Mouse (Mus musculus): ENCODE data around the gene Retsat.

DNA sequence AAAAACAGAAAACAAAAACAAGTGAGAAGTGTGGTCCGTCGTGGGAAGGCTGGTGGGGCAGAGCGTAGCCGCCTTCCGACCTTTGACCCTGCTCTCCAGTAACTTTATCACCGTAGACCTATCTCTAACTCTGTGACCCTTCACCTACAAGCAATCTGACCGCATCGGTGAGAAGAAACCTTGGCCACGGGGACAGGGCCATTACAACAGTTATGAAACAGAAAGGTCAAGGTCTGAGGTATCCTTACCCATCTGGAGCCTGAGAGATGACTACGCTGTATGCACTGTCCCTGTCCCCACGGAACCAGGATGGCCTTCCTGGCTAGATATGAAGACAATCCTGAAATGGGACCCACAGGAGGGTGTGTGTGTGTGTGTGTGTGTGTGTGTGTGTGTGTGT lies 14.1 kb upstream of the Retsat start:
- TF ChIP-seq EP300 (IDR thresholded peaks at IDR 0.05; ENCODE audit: low read depth) = no peak
- TF ChIP-seq CTCF (IDR thresholded peaks at IDR 0.05; ENCODE audit: low read depth) = no peak
